Mouse (Mus musculus) layer of hippocampus, adult 2 months (tissue): ENCODE data around the gene Gpc6. TPM values are rescaled to one million over a fixed set of nuclear protein-coding genes. Genes with fewer than 3 reads are reported as not detected.

ENCODE experiments used
- DNase-seq, 2 experiments: peaks; one replicate each; pipeline ENCODE4 v3.0.0; 2022; ENCODE audit warnings: low spot score in 2 of 2
- H3K27ac ChIP-seq: fragments of 200-600 bp; 2 replicates; pipeline ENCODE4 v1.8.1; 2022
- H3K4me3 ChIP-seq: fragments of 200-600 bp; 2 replicates; pipeline ENCODE4 v1.8.1; 2022; ENCODE audit warnings: mild to moderate bottlenecking
- CTCF ChIP-seq: fragments of 200-600 bp; conservative IDR thresholded peaks from 2 replicates; pipeline ENCODE4 v1.8.1; 2022; ENCODE audit warnings: antibody characterized with exemption, mild to moderate bottlenecking, moderate library complexity
- total RNA-seq, 2 experiments: library from RNA; stranded (reverse); gene quantifications; 2 replicates each; pipeline ENCODE4 v1.2.3; 2021

The Gpc6 gene
- total RNA-seq, 2 experiments from 2014 or later = 10.5 to 10.6 TPM

DNA sequence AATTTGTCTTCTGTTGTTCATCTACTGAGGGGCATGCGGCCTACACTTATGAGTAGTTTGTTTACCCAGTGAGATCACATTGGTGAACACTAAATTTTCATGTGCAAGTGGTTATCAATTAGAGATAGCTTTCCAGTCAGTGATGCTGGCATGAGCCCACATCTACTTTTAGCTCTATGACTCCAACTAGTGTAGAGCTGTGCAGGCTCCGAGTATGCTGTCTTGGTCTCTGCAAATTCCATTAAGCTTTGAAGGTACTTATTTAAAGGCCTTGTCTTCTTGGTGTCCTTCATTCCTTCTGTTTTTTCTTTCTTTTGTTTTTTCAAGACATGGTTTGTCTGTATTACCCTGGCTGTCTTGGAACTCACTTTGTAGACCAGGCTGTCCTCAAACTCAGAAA, 741.0 kb downstream of the Gpc6 start:
- DNase-seq = no peak
- H3K27ac ChIP-seq = no peak overlapping the region
- H3K4me3 ChIP-seq = no peak overlapping the region
- no peak for TF ChIP-seq CTCF

- TF ChIP-seq CTCF = no peak
- no peak for DNase-seq
- Histone ChIP-seq H3K27ac (no peak overlapping the region), H3K4me3 (no peak overlapping the region)
Observed at GRCm38 (mm10) chr14:117673541-117673940, 748.4 kb downstream of the Gpc6 start.

GRCm38 (mm10) chr14:117674482-117674881, 749.4 kb downstream of the Gpc6 start:
- no peak for TF ChIP-seq CTCF
- no peak overlapping the region for H3K4me3 ChIP-seq
- H3K27ac ChIP-seq = no peak overlapping the region
- no peak for DNase-seq

DNA sequence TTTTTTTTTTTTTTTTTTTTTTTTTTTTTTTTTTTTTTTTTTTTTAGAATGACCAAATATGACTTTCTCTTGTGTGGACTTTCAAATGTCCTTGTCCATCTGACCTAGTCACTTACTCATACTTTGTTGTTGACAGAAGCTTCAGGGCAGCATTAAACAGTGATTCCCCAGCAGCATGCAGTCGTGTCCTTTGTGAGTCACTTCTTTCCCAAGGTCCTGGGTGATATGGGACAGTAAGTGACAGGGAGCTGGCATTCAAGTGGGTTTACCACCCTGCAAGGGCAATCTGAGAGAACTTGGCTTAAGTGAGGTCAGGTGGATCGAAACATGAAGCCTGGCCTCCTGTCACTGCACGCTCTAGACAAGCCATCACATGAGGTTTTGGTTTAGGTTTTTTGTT, 754.8 kb downstream of the Gpc6 start:
- Histone ChIP-seq H3K27ac (no peak overlapping the region), H3K4me3 (no peak overlapping the region)
- no peak for DNase-seq
- no peak for TF ChIP-seq CTCF

GRCm38 (mm10) chr14:117681321-117681921, 756.3 kb downstream of the Gpc6 start:
- H3K4me3 ChIP-seq = no peak overlapping the region
- no peak overlapping the region for H3K27ac ChIP-seq
- no peak for DNase-seq
- TF ChIP-seq CTCF = no peak

- no peak overlapping the region for H3K27ac ChIP-seq
- TF ChIP-seq CTCF = peak; percentile 20; the same call in 1 of the 2 replicates
- DNase-seq = no peak
- H3K4me3 ChIP-seq = no peak overlapping the region
Observed at GRCm38 (mm10) chr14:117683149-117683548, 758.0 kb downstream of the Gpc6 start.

DNA sequence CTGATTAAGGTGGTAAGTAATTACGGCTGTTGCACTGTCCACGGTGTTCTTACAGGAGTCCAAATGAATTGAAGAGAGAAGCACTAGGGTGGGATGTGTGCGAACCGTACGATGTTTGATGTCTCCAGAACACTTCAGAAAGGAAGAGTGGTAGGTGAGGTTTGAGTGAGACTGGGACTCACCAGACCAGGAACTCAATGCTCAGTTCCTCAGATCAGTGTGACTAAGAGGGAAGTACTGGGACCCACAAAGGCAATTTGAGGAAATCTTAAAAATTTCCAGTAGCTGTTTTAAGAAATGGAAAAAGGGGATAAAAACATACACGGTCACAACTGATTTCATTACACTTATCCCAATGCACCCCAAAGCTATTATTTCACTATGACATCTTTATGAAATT, 764.7 kb downstream of the Gpc6 start:
- no peak for TF ChIP-seq CTCF
- H3K4me3 ChIP-seq = no peak overlapping the region
- DNase-seq = no peak
- H3K27ac ChIP-seq = no peak overlapping the region

- no peak for DNase-seq
- no peak for TF ChIP-seq CTCF
- Histone ChIP-seq H3K27ac (no peak overlapping the region; the same call in 1 of the 2 replicates), H3K4me3 (no peak overlapping the region)
Observed at GRCm38 (mm10) chr14:117695565-117695964, 770.5 kb downstream of the Gpc6 start.

DNA sequence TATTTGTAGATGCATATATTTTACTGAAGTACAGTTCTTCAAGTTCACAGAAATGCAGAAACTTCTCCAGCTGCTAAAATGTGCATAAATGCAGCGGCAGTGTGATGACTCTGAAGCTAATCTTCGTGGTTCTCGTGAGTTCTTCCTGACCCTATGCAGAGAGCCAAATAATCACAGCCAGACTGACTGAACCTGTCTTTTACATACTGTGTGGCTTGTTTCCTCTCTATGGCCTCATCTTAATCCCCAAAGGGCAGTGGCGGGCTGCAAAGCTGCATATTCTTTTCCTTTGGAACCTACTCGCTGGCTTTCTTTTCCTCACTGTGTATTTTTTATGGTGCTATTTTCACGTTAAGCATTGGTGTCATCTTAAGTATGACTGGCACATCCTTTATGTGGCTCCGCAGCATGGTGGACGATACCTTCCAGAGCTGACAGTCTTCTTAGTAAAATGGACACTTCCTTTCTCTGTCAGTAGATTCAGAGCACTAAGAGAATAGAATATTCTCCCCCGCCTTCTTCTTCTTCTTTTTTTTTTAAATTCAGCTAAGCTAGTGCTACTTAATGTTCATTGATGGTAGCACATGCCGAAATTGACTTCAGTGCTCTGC, 775.7 kb downstream of the Gpc6 start:
- DNase-seq = no peak
- TF ChIP-seq CTCF = no peak
- H3K27ac ChIP-seq = no peak overlapping the region
- H3K4me3 ChIP-seq = no peak overlapping the region

GRCm38 (mm10) chr14:117708817-117709216, 783.7 kb downstream of the Gpc6 start:
- Histone ChIP-seq H3K4me3 (no peak overlapping the region), H3K27ac (no peak overlapping the region)
- no peak for DNase-seq
- no peak for TF ChIP-seq CTCF

- Histone ChIP-seq H3K4me3 (no peak overlapping the region), H3K27ac (no peak overlapping the region)
- no peak for DNase-seq
- TF ChIP-seq CTCF = no peak
Observed at GRCm38 (mm10) chr14:117710463-117710911, 785.4 kb downstream of the Gpc6 start.

DNA sequence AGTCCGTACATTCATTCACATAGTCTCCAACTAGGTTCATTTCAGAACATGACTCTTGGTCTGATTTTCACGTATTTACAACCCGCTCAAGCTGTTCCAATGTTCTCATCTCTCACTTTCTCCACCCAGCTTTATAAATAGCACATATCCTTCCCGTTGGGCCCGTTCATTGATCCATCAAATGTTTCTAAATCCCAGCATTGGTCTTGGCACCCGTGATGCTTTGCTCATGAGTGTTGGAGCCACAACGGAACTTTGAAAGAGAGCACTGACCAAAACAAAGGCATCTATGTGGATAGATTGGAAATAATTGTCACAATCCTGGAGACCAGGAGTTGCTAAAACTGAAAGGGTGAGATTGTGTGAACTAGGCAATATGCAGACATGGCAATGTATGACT, 787.2 kb downstream of the Gpc6 start:
- Histone ChIP-seq H3K27ac (no peak overlapping the region), H3K4me3 (no peak overlapping the region)
- no peak for DNase-seq
- no peak for TF ChIP-seq CTCF

- H3K4me3 ChIP-seq = no peak overlapping the region
- no peak for TF ChIP-seq CTCF
- H3K27ac ChIP-seq = no peak overlapping the region
- no peak for DNase-seq
Observed at GRCm38 (mm10) chr14:117714165-117714564, 789.0 kb downstream of the Gpc6 start.

DNA sequence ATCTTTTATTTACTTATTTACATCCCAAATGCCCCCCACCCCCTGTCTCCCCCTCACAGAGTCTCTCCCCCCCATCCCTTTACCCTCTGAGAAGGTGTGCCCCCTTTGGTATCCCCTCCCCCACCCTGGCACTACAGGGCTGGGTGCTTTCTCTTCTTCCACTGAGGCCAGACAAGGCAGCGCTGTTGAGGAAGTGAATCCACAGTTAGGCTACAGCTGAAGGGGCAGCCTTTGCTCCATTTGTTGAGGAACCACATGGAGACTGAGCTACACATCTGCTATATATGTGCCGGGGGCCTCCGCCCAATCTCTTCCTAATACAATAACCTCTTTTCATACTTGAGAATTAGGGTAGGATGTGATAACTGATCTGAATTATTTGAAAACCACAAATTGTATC, 791.2 kb downstream of the Gpc6 start:
- H3K4me3 ChIP-seq = no peak overlapping the region
- TF ChIP-seq CTCF = no peak
- no peak overlapping the region for H3K27ac ChIP-seq
- DNase-seq = no peak
